Mouse (Mus musculus) kidney, embryonic 14.5 days (tissue): ENCODE measurements around the gene Hcn3. TPM values are rescaled to one million over a fixed set of nuclear protein-coding genes. Genes with fewer than 3 reads are reported as not detected.
A peak's percentile ranks its signal among the peaks of the same experiment; 100 is the strongest.
"Not testable (repeated sequence)": the region's sequence is repeated elsewhere in the genome, so short reads cannot be mapped to it uniquely, and the experiment has no call there.

Experiments used
- ATAC-seq: fragments of 200-750 bp; cut with Nextera tagmentation; 2 replicates; pipeline ENCODE4 v1.8.0; 2017; ENCODE audit warnings: moderate number of reproducible peaks, mild to moderate bottlenecking, moderate TSS enrichment, moderate library complexity; ENCODE audit not compliant: low FRiP score, low TSS enrichment
- H3K27ac ChIP-seq: fragments of 300-500 bp; sonication (generic); 2 replicates; pipeline ENCODE4 v1.5.1; 2014; ENCODE audit warnings: low read depth, mild to moderate bottlenecking, low read length, moderate library complexity, mixed read lengths
- H3K27me3 ChIP-seq: fragments of 300-500 bp; sonication (generic); 2 replicates; pipeline ENCODE4 v1.6.1; 2014; ENCODE audit warnings: mild to moderate bottlenecking, low read length; ENCODE audit not compliant: control insufficient read depth, insufficient read depth
- H3K36me3 ChIP-seq: fragments of 300-500 bp; sonication (generic); 2 replicates; pipeline ENCODE4 v1.6.1; 2014; ENCODE audit warnings: low read length, mixed read lengths; ENCODE audit not compliant: control insufficient read depth, insufficient read depth
- H3K4me1 ChIP-seq: fragments of 300-500 bp; sonication (generic); 2 replicates; pipeline ENCODE4 v1.6.1; 2014; ENCODE audit warnings: low read length, mixed read lengths; ENCODE audit not compliant: control insufficient read depth, insufficient read depth
- H3K4me2 ChIP-seq: fragments of 300-500 bp; sonication (generic); replicated peaks from 2 replicates; pipeline ENCODE4 v1.6.1; 2014; ENCODE audit warnings: low read depth, mild to moderate bottlenecking, low read length
- H3K4me3 ChIP-seq: fragments of 300-500 bp; sonication (generic); 2 replicates; pipeline ENCODE4 v1.5.1; 2014; ENCODE audit warnings: mild to moderate bottlenecking, low read length
- H3K9ac ChIP-seq: fragments of 300-500 bp; sonication (generic); 2 replicates; pipeline ENCODE4 v1.6.1; 2014; ENCODE audit warnings: low read depth, mild to moderate bottlenecking, low read length, moderate library complexity
- H3K9me3 ChIP-seq: fragments of 300-500 bp; sonication (generic); 2 replicates; pipeline ENCODE4 v1.6.1; 2016; ENCODE audit warnings: low read length; ENCODE audit not compliant: control insufficient read depth
- WGBS: fragments of 180-500 bp; shearing (Covaris S2); extraction: QIAGEN DNeasy Blood & Tissue Kit; methylation state at CpG from one replicate; pipeline ENCODE4 v1.1.7; 2014; 5-methylcytosine and 5-hydroxymethylcytosine counted together
- polyA plus RNA-seq: library from polyadenylated mRNA; unstranded; fragments of >200 nt; fragmentation: Nextera tagmentation; extraction: Ambion mirVana; gene quantifications from 2 replicates; pipeline ENCODE4 v1.2.1, GENCODE M21; 2014

Gene Hcn3
- polyA plus RNA-seq, 1 experiment from 2014 or later = 0.49 TPM

- Histone ChIP-seq H3K4me1 (peaks cover 8% of the 10 kb centered on the region; the same call in 1 of the 2 replicates), H3K4me3 (no peak overlapping the region), H3K9ac (no peak overlapping the region), H3K27me3 (no peaks in the 10 kb centered on the region), H3K36me3 (peaks cover 77% of the 10 kb centered on the region), H3K4me2 (no peak overlapping the region), H3K9me3 (no peaks in the 10 kb centered on the region), H3K27ac (no peak overlapping the region)
- 94% methylated on average over 11 of the region's 11 CpGs for WGBS
- no peak for ATAC-seq
These were observed 14.8 kb upstream of the Hcn3 start for GRCm38 (mm10) chr3:89174844-89175243.

GRCm38 (mm10) chr3:89166945-89167344, 6.9 kb upstream of the Hcn3 start:
- H3K27ac ChIP-seq = no peak overlapping the region
- H3K4me3 ChIP-seq = no peak overlapping the region
- H3K9me3 ChIP-seq = no peaks in the 10 kb centered on the region
- no peak overlapping the region for H3K4me2 ChIP-seq
- no peak overlapping the region for H3K9ac ChIP-seq
- H3K27me3 ChIP-seq = no peaks in the 10 kb centered on the region
- H3K36me3 ChIP-seq = peaks cover 51% of the 10 kb centered on the region
- ATAC-seq = no peak
- WGBS = 87% methylated on average over 19 of the region's 19 CpGs
- H3K4me1 ChIP-seq = peaks cover 19% of the 10 kb centered on the region

- H3K9ac ChIP-seq = peak overlapping the region; percentile 97
- no peaks in the 10 kb centered on the region for H3K27me3 ChIP-seq
- peaks cover 19% of the 10 kb centered on the region for H3K4me1 ChIP-seq
- H3K36me3 ChIP-seq = peaks cover 38% of the 10 kb centered on the region
- peak overlapping the region; percentile 71 for H3K4me2 ChIP-seq
- H3K27ac ChIP-seq = peak overlapping the region; percentile 98
- no peaks in the 10 kb centered on the region for H3K9me3 ChIP-seq
- peak overlapping the region; percentile 90 for H3K4me3 ChIP-seq
- 22% methylated on average over 12 of the region's 12 CpGs for WGBS
- ATAC-seq = no peak
These were observed 5.4 kb upstream of the Hcn3 start for GRCm38 (mm10) chr3:89165268-89165870.

- Histone ChIP-seq H3K9ac (peak within 1 kb of the TSS; percentile 97), H3K4me1 (peaks cover 24% of the 10 kb centered on the region), H3K4me2 (peak within 1 kb of the TSS; percentile 71), H3K36me3 (peaks cover 31% of the 10 kb centered on the region), H3K4me3 (peak within 1 kb of the TSS; percentile 90), H3K27ac (peak within 1 kb of the TSS; percentile 98), H3K27me3 (no peaks in the 10 kb centered on the region), H3K9me3 (no peaks in the 10 kb centered on the region)
- ATAC-seq = peak; percentile 97
- WGBS = under 1% methylated on average over 73 of the region's 79 CpGs
These were observed 4.7 kb upstream of the Hcn3 start, which contains the start of gene Clk2 for GRCm38 (mm10) chr3:89164506-89165267. Gene Clk2, plus strand, starts transcription at chr3:89164795.

GRCm38 (mm10) chr3:89163643-89164245, 3.7 kb upstream of the Hcn3 start:
- WGBS = 73% methylated on average over 5 of the region's 5 CpGs
- Histone ChIP-seq H3K9me3 (no peaks in the 10 kb centered on the region), H3K9ac (peak overlapping the region; percentile 35; the same call in 1 of the 2 replicates), H3K27me3 (peaks cover 3% of the 10 kb centered on the region; the same call in 1 of the 2 replicates), H3K27ac (no peak overlapping the region), H3K36me3 (peaks cover 21% of the 10 kb centered on the region), H3K4me1 (peaks cover 28% of the 10 kb centered on the region), H3K4me2 (peak overlapping the region; percentile 71), H3K4me3 (peak overlapping the region; percentile 90)
- ATAC-seq = no peak

GRCm38 (mm10) chr3:89163123-89163522, 3.1 kb upstream of the Hcn3 start:
- Histone ChIP-seq H3K9me3 (no peaks in the 10 kb centered on the region), H3K27ac (no peak overlapping the region), H3K4me2 (no peak overlapping the region), H3K27me3 (peaks cover 7% of the 10 kb centered on the region; the same call in 1 of the 2 replicates), H3K36me3 (peaks cover 15% of the 10 kb centered on the region), H3K9ac (no peak overlapping the region), H3K4me3 (no peak overlapping the region), H3K4me1 (peaks cover 28% of the 10 kb centered on the region)
- WGBS = 81% methylated on average over 1 of the region's 1 CpGs
- ATAC-seq = no peak

- Histone ChIP-seq H3K4me1 (peaks cover 25% of the 10 kb centered on the region), H3K4me2 (no peak overlapping the region), H3K27me3 (peaks cover 7% of the 10 kb centered on the region; the same call in 1 of the 2 replicates), H3K9me3 (no peaks in the 10 kb centered on the region), H3K9ac (no peak overlapping the region), H3K4me3 (no peak overlapping the region), H3K36me3 (peaks cover 2% of the 10 kb centered on the region), H3K27ac (no peak overlapping the region)
- ATAC-seq = no peak
- 82% methylated on average over 4 of the region's 4 CpGs for WGBS
These were observed 1.8 kb upstream of the Hcn3 start for GRCm38 (mm10) chr3:89161786-89162185.

GRCm38 (mm10) chr3:89161207-89161606, 1.2 kb upstream of the Hcn3 start:
- not testable (repeated sequence) for H3K27me3 ChIP-seq, H3K36me3 ChIP-seq, ATAC-seq, H3K9me3 ChIP-seq, H3K27ac ChIP-seq, H3K9ac ChIP-seq, H3K4me2 ChIP-seq, H3K4me3 ChIP-seq
- peaks cover 21% of the 10 kb centered on the region for H3K4me1 ChIP-seq
